Mouse (Mus musculus) heart, adult 18-20 months (tissue): ENCODE results near the gene Chek2. TPM values are rescaled to one million over a fixed set of nuclear protein-coding genes. Genes with fewer than 3 reads are reported as not detected.
A peak's percentile ranks its signal among the peaks of the same experiment; 100 is the strongest.
"Not testable (repeated sequence)": the region's sequence is repeated elsewhere in the genome, so short reads cannot be mapped to it uniquely, and the experiment has no call there.

Experiments used
- DNase-seq, 2 experiments: peaks; one replicate each; pipeline ENCODE4 v3.0.0; 2021 to 2022; ENCODE audit warnings: mixed read lengths in 1 of 2
- long read RNA-seq, 2 experiments: library from polyadenylated mRNA; stranded (forward); transcript quantifications; one replicate each; pipeline ENCODE4 v2.0.0; 2021
- total RNA-seq, 2 experiments: library from RNA; stranded (reverse); gene quantifications; 2 replicates each; pipeline ENCODE4 v1.2.3; 2021

Gene Chek2
- total RNA-seq = 1 to 10 TPM; 2.1 to 2.3 TPM
- long read RNA-seq, experiment 1, partial matches to known transcripts = 2 of 4 reads
- long read RNA-seq, experiment 1, other reads (novel, unspliced or antisense) = 2 of 4 reads
- long read RNA-seq, experiment 2 = 0 reads

DNA sequence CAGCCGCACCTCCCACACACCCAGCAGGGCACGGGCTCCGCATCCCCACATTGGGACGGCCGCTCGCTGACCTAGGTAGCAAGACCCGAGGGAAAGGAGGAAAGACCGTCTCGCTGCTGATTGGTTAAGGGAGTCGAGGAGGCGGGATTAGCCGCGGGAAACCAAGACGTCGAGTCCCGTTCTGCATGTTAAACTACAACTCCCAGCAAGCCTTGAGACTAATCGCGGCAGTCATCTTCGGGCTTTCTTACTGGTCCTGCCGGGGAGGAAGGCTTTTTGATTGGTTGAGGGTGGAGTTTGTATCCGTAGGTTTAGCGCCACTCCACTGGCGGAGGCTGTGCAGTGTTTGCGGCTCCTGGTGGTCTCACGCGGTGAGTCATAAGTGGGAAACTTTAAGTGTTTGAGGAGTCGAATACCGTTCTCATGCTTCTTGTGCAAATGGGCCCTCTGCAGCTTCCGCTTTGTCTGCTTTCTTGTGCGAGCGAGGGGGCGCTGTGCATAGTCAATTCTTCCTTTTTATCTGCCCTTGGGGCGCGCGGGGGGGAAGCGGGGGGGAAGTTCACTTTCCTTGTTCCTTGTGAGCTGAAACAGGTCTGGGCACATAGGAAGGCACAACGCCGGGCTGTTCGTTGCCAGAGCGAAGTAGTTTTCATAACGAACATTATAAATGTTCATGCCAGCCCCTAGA is at the start of gene Chek2, which contains the start of gene Hscb:
TSS of gene Chek2 (plus strand) at position 302 of the 688 bp plus-strand sequence.
TSS of gene Hscb (minus strand) at position 100 of the 688 bp plus-strand sequence.
- peak; percentile 99 for DNase-seq

GRCm38 (mm10) chr5:110794363-110794762 is 45.4 kb upstream of the Chek2 start:
- DNase-seq = no peak

DNA sequence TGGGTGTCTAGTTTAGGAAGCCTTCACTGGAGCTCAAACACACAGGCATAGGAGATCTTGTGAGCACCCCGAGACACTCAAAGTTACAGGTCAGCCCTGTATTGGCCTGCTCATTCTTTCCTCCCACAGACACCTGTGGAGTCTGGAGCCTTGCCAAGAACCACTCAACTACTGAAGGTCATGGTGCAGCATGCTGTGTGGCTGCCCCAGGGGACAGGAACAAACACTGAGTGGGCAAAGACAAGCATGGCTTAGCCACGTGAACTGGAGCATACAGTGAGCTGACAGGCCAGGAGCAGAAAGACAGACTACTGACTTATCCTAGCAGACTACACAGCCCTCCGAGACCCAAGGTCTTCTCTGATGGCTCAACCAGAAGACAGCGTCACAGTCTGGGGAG is 42.1 kb upstream of the Chek2 start:
- peak; percentile 55 to 66 for DNase-seq

- DNase-seq = no peak
Observed at GRCm38 (mm10) chr5:110801036-110801624, 38.6 kb upstream of the Chek2 start.

DNA sequence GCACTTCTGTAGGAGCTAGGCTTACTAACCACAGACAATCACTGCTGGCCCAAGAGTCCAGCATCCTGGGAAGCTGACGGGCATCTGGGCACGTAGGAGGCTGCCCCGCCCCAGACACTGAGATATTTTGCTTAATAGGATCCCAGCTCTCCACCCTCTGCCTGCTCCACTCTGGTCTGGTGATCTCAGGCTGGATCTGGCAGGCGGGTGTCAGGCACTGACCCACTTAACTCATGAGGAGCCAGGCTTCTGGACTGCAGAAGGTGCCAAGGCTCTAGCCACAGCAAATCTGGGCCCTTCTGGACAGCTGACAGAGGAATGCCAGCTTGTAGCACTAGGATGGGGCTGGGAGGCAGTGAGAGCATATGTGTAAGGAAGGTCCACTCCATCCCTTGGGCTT is 37.6 kb upstream of the Chek2 start:
- peak in 1 of 2 experiments; percentile 69 for DNase-seq

DNA sequence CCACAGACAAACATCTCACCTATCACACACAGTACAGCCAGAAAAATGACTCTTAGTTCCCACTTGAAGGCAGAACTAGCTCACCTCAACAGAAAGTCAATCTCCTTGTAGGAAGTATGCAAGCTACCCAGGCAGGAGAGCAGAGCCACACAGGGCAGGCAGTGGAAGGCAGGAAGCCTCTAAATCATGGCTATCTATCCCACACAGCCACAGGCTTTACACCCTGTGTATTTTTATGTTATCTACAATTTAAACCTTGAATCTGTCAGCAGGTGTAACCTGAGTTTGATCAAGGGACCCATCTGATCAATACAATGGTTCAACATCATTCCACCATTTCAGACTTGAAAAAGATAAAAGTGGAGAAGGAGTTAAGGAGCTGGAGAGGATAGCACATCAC is 37.0 kb upstream of the Chek2 start:
- no peak for DNase-seq

- no peak for DNase-seq
Observed at GRCm38 (mm10) chr5:110804012-110804743, 35.6 kb upstream of the Chek2 start.

GRCm38 (mm10) chr5:110806154-110806553 is 33.6 kb upstream of the Chek2 start:
- no peak for DNase-seq

DNA sequence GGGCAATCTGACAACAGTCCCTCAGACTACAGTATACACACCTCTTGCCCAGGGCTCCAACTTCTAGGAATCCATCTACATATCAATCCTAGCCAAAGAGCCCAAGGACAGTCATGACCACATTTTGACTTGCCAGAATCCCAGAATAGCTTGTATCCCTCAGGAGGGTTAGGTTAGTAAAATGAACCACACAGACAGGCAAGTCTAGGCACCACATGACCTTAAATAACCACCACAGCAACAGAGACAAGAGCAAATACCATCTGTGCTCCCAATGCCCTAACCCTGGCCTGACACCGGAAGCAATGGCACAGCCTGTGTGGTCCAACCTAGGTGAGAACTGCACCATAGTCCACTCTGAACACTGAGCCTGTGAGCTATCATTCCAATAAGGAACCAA is 33.1 kb upstream of the Chek2 start:
- peak in 1 of 2 experiments; percentile 53 for DNase-seq

DNA sequence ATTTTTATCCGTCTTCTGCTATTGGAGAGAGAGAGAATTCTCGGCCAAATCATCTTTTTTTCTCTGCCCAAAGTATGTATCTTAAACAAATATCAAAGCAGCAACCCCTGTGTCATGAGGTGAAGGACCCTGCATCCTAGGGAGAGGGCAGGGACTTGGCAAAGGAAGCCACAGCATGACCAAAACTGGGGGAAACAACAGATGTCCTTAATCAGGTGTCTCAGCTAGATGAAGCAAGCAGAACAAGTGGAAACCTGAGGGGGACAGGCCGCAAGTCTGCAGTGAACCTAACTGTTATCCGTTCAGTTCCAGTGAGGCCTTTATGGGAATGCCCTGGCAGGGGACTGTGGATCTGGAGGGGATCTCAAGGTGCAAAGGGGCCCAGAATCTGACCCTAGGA is 32.3 kb upstream of the Chek2 start:
- DNase-seq = no peak

GRCm38 (mm10) chr5:110808061-110808631 is 31.6 kb upstream of the Chek2 start:
- peak; percentile 94 for DNase-seq

- DNase-seq = peak; percentile 32 to 70
Observed at GRCm38 (mm10) chr5:110808821-110809666, 30.7 kb upstream of the Chek2 start.

DNA sequence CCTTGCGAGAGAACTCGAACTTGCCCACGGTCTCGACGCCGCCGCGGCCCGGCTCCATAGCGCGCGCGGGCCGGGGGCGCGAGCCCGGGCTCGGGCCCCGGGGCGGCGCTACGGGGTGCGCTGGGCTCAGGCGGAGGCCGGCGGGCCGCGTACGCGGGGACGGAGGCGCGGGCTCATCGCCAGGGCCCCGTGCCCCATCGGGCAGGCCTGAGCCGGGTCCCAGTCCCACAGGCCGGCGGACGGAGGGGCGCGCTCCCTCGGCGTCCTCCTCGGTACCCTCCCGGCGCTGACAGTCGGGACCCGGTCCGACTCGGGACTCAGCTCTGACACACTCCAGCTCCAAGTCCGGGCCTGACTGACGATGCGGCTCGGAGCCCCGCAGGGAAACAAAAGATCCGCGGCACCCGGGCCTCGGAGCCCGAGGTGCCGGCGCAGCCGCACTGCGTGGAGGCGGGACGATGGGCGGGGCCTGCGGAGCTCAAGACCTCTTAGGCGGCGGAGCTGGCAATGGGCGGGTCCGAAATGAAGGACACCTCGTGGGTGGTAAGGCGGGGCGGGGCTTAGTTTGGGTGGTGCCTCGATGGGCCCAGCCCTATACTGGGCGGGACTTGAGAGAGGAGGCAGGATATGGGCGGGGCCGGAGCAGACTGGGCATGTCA is 30.0 kb upstream of the Chek2 start, which contains the start of gene Ulk1:
TSS of gene Ulk1 (minus strand) at position 431 of the 659 bp plus-strand sequence.
- DNase-seq = peak; percentile 99 to 100

DNA sequence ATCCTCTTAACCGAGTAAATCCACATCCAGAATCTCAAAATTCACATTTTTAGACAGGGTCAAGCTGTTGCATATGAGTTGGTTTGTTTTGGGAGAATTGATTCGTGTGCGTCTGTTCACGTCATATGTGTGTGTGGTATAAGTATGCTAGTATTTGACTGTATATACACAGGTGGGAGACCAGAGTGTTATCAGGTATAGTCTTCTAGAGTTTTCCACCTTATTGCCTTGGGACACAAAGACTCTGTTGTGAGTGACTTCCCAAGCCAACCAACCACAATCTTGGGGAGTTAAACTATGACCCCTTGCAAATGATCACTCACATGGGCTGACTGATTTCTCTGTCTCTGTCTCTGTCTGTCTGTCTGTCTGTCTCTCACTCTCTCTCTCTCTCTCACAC is 15.4 kb upstream of the Chek2 start:
- no peak for DNase-seq

DNA sequence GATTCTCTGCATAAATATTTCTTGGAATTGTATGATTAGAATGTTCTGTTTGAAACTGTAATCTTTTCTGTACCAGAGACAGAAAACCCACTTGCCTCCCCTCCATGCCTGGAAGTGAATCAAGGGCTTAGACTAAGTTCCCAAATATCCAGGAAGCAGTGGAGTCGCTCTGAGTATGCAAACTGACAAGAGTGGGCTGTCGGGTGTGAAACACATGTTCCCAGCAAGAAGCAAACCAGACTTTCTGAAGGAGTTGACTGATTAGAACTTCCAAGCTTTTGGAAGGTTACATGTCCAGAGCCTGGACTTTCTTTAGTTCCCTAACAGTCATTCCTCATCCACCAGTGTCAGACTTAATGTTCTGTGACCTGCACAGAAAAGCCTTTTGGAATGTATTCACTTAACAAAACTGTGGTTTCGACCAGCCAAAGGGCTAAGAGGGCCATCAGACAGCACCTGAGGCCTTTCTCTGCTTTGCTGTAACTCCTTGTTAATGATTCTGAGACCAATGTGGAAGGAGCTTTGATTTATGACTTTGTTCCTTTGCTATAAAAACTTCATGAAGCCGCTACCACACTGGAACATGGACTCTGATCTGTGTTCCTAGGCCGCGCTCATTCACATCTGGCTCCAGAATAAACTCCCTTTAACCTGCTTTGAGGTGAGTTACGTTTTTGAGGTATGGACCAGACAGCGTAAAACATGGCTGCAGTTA is 12.8 kb upstream of the Chek2 start:
- DNase-seq = no peak

DNA sequence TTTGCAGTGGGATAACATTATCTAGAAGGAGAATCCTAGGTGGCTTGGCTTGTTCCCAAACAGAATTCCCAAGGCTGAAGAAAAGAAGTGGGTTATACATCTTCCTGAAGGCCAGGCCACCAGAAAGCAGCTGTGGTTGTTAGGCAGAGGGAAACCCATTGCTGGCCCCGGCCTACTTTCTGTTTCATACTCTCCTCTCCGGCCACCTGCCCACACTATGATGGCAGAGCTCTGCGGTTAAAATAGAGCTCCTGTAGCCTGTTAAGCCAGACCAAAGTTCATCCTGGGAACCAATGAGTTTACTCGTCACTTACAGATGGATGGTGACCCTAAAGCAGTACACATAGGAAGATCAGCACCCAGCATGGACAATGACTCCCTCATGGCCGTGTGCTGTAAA is 12.2 kb upstream of the Chek2 start:
- DNase-seq = no peak

DNA sequence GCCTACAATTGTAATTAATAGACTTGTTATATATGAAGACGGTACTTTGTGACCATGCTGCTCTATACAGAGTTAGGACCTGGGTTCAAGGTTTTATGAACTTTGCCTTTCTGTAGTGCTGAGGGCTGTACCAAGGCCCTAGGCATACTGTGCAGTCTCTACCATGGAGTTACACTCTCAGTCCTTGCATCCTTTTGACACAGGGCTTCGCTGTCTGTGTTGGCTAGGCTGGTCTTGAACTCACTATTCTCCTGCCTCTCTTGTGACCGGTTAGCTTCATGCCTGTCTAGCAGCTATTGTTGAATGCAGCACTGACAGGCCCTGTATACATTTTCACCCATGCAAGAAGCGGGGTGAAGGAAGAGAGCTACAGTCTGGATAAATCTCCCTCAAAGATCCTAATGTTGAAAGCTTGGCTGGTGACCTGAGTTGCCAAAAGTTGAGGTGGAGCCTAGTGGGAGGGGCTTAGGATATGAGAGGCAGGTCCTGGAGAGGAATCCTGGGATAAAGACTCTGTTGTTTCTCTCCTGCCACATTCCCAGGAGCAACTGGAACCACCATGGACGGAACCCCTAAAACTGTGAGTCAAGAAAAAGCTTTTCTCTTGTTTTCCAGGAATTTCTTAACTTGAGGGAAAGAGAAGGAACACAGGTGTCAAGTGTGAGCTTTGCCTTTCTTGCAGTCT is 8.6 kb upstream of the Chek2 start:
- DNase-seq = no peak

DNA sequence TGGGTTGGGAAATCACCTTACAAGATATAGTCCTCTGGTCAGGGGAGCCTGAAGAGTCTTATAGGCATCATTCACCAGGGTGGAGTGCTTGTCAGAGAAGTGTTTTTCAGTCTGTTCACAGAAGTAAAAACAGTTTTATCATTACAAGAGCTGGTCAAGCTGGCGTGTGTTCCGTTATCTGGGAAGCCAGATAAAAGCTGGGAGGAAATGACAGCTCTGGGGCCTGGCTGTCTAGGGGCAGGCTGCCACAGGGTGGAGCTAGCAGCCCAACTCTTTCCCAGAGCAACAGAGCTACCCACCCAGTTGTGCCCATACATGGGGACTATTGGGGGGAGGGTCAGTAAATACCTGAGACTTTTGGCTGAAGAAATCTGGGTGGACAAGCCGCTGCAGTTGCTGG is 3.8 kb upstream of the Chek2 start:
- peak; percentile 75 to 81 for DNase-seq

- DNase-seq = not testable (repeated sequence)
Observed at GRCm38 (mm10) chr5:110838016-110838415, 1.8 kb upstream of the Chek2 start.
